Mouse (Mus musculus): ENCODE measurements at regions not wholly inside any gene's neighbourhood (a gene's known extent, or its start where the extent isn't known, plus 50 kb on each side); places are given as distances from the start of the nearest gene placed in this dataset.
A peak's percentile ranks its signal among the peaks of the same experiment; 100 is the strongest.

GRCm38 (mm10) chr4:31860389-31860788 lies 103.5 kb upstream of the Map3k7 start:
- no peak for ATAC-seq (ENCODE audit: low FRiP score, low TSS enrichment)
- Histone ChIP-seq H3K27me3 (ENCODE audit: control insufficient read depth, insufficient read depth, low read length) (no peaks in the 10 kb centered on the region), H3K9ac (replicated peaks; ENCODE audit: low read length) (no peak overlapping the region), H3K27ac (replicated peaks; ENCODE audit: low read depth, low read length) (no peak overlapping the region), H3K9me3 (ENCODE audit: control insufficient read depth, low read length) (no peaks in the 10 kb centered on the region), H3K36me3 (ENCODE audit: control insufficient read depth, insufficient read depth, low read length) (no peaks in the 10 kb centered on the region), H3K4me2 (ENCODE audit: low read length) (no peak overlapping the region), H3K4me1 (ENCODE audit: control insufficient read depth, insufficient read depth, low read length) (no peaks in the 10 kb centered on the region), H3K4me3 (replicated peaks; ENCODE audit: low read depth, low read length) (no peak overlapping the region)
- 91% methylated on average over 2 of the region's 2 CpGs for WGBS
- no peak for DNase-seq

- Histone ChIP-seq H3K27ac (replicated peaks; ENCODE audit: low read depth, low read length) (no peak overlapping the region), H3K36me3 (ENCODE audit: control insufficient read depth, insufficient read depth, low read length) (no peaks in the 10 kb centered on the region), H3K9ac (replicated peaks; ENCODE audit: low read length) (no peak overlapping the region), H3K4me3 (replicated peaks; ENCODE audit: low read depth, low read length) (no peak overlapping the region), H3K9me3 (ENCODE audit: control insufficient read depth, low read length) (no peaks in the 10 kb centered on the region), H3K4me1 (ENCODE audit: control insufficient read depth, insufficient read depth, low read length) (no peaks in the 10 kb centered on the region), H3K27me3 (ENCODE audit: control insufficient read depth, insufficient read depth, low read length) (no peaks in the 10 kb centered on the region), H3K4me2 (ENCODE audit: low read length) (no peak overlapping the region)
- 88% methylated on average over 3 of the region's 3 CpGs for WGBS
- ATAC-seq (ENCODE audit: low FRiP score, low TSS enrichment) (no peak), DNase-seq (no peak)
These were observed 102.7 kb upstream of the Map3k7 start for GRCm38 (mm10) chr4:31861172-31861571.

DNA sequence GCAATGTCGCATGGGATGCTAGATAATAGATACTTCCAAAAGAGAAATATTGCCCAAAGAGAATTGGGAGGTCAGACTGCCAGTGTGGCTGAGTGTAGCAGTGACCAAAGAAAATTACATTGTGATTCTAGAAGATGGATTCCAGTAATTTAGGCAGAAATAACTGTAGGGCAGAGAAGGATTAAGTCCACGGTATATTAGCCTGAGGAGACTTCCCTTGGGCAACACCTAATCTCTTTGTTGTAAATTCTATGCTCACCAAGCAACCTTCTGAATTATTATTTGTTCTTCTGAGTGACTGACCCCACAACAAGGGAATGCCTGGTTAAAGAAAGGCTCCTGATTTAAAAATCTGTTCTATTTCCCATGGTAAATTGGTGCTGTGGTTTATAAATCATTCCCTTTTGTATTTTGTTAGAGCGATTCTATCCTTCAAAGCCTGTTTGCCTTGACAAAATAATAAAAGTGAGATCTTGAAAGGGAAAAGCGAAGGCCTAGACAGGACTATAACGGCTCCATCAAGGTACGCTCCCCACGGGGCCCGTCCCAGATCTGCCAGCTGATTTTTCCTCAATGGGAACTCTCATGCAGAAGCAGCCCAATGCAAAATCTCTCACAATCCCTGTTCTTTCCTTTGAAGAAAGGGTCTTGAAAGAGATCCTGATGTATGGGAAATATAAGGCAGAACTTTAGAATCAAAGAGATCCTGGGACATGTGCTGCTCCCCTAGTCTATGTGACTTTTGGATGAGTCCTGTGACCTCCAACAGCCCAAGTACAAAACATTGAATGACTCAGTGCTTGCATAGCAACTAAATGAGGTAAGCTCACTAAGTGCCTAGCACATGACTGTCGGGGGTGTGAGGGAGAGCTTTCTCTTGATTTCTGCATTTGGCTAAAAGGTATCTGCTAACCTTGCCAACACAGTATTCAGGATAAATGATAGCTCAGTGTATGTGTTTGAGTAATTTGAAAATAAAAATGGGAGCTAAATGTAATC lies 90.6 kb upstream of the Map3k7 start:
- Histone ChIP-seq H3K4me1 (ENCODE audit: control insufficient read depth, insufficient read depth, low read length) (peaks cover 15% of the 10 kb centered on the region; the same call in 1 of the 2 replicates), H3K9ac (replicated peaks; ENCODE audit: low read length) (no peak overlapping the region), H3K27ac (replicated peaks; ENCODE audit: low read depth, low read length) (no peak overlapping the region), H3K27me3 (ENCODE audit: control insufficient read depth, insufficient read depth, low read length) (0 out of 2 replicates have a peak, but pooled peaks cover 4% of the 10 kb centered on the region), H3K36me3 (ENCODE audit: control insufficient read depth, insufficient read depth, low read length) (no peaks in the 10 kb centered on the region), H3K4me3 (replicated peaks; ENCODE audit: low read depth, low read length) (no peak overlapping the region), H3K4me2 (ENCODE audit: low read length) (no peak overlapping the region), H3K9me3 (ENCODE audit: control insufficient read depth, low read length) (no peaks in the 10 kb centered on the region)
- ATAC-seq (ENCODE audit: low FRiP score, low TSS enrichment) (no peak; the same call in 1 of the 2 replicates), DNase-seq (peak; percentile 36)
- 27% methylated on average over 9 of the region's 9 CpGs for WGBS

DNA sequence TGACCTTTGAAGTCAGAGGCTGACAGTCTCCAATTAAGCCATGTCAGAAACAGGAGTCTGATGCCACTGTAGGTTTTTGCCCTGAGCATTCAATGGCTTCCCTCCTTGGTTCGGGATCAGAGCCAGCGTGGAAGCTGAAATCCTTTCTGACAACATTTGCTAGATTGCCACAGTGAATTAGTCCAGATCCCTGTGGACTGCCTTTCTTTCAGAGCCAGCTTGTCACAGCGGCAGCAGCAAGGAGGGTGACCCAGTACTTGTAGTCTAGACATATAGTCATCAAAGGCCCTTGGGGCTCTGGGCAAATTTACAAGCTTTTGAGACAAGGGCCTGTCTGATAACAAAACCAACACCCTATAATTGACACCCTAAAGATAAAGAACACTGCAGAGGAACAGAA lies 86.5 kb upstream of the Map3k7 start:
- H3K9me3 ChIP-seq (ENCODE audit: control insufficient read depth, low read length) = no peaks in the 10 kb centered on the region
- H3K4me3 ChIP-seq (replicated peaks; ENCODE audit: low read depth, low read length) = no peak overlapping the region
- DNase-seq (peak; percentile 53), ATAC-seq (ENCODE audit: low FRiP score, low TSS enrichment) (no peak)
- H3K27me3 ChIP-seq (ENCODE audit: control insufficient read depth, insufficient read depth, low read length) = no peaks in the 10 kb centered on the region; the same call in 1 of the 2 replicates
- H3K36me3 ChIP-seq (ENCODE audit: control insufficient read depth, insufficient read depth, low read length) = no peaks in the 10 kb centered on the region
- no peak overlapping the region for H3K27ac ChIP-seq (replicated peaks; ENCODE audit: low read depth, low read length)
- 21% methylated on average over 3 of the region's 3 CpGs for WGBS
- H3K9ac ChIP-seq (replicated peaks; ENCODE audit: low read length) = no peak overlapping the region
- H3K4me2 ChIP-seq (ENCODE audit: low read length) = no peak overlapping the region
- peaks cover 15% of the 10 kb centered on the region; the same call in 1 of the 2 replicates for H3K4me1 ChIP-seq (ENCODE audit: control insufficient read depth, insufficient read depth, low read length)

GRCm38 (mm10) chr4:31878493-31879191 lies 85.3 kb upstream of the Map3k7 start:
- ATAC-seq (ENCODE audit: low FRiP score, low TSS enrichment) (peak; percentile 46), DNase-seq (peak; percentile 61)
- Histone ChIP-seq H3K36me3 (ENCODE audit: control insufficient read depth, insufficient read depth, low read length) (no peaks in the 10 kb centered on the region), H3K9me3 (ENCODE audit: control insufficient read depth, low read length) (no peaks in the 10 kb centered on the region), H3K27ac (replicated peaks; ENCODE audit: low read depth, low read length) (no peak overlapping the region), H3K4me3 (replicated peaks; ENCODE audit: low read depth, low read length) (no peak overlapping the region), H3K4me1 (ENCODE audit: control insufficient read depth, insufficient read depth, low read length) (peaks cover 5% of the 10 kb centered on the region; the same call in 1 of the 2 replicates), H3K27me3 (ENCODE audit: control insufficient read depth, insufficient read depth, low read length) (no peaks in the 10 kb centered on the region; the same call in 1 of the 2 replicates), H3K9ac (replicated peaks; ENCODE audit: low read length) (no peak overlapping the region), H3K4me2 (ENCODE audit: low read length) (no peak overlapping the region)
- 33% methylated on average over 10 of the region's 10 CpGs for WGBS

DNA sequence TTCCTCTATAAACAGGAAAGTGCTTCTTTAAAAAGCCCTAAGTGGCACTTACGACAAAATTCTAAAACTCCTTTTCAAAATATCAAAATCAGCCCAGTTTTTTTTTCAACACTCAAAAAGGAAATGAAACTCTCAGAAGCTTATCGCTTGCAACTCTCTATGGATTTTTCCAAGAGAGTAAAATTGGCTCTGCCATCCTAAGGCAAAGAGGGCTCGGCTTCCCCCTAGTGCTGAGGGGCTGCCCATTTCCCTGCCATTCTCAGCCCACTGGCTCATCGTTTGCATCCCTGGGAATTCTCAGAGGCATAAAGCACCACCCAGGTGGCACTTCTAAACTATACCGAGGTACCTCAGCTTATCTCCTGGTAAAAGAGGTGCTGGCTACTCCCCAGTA lies 84.7 kb upstream of the Map3k7 start:
- no peaks in the 10 kb centered on the region for H3K9me3 ChIP-seq (ENCODE audit: control insufficient read depth, low read length)
- 44% methylated on average over 5 of the region's 5 CpGs for WGBS
- no peak overlapping the region for H3K4me3 ChIP-seq (replicated peaks; ENCODE audit: low read depth, low read length)
- no peak for ATAC-seq (ENCODE audit: low FRiP score, low TSS enrichment)
- H3K9ac ChIP-seq (replicated peaks; ENCODE audit: low read length) = no peak overlapping the region
- 0 out of 2 replicates have a peak, but pooled peaks cover 3% of the 10 kb centered on the region for H3K4me1 ChIP-seq (ENCODE audit: control insufficient read depth, insufficient read depth, low read length)
- H3K27ac ChIP-seq (replicated peaks; ENCODE audit: low read depth, low read length) = no peak overlapping the region
- peak; percentile 36 for DNase-seq
- no peaks in the 10 kb centered on the region; the same call in 1 of the 2 replicates for H3K27me3 ChIP-seq (ENCODE audit: control insufficient read depth, insufficient read depth, low read length)
- no peaks in the 10 kb centered on the region for H3K36me3 ChIP-seq (ENCODE audit: control insufficient read depth, insufficient read depth, low read length)
- no peak overlapping the region for H3K4me2 ChIP-seq (ENCODE audit: low read length)

DNA sequence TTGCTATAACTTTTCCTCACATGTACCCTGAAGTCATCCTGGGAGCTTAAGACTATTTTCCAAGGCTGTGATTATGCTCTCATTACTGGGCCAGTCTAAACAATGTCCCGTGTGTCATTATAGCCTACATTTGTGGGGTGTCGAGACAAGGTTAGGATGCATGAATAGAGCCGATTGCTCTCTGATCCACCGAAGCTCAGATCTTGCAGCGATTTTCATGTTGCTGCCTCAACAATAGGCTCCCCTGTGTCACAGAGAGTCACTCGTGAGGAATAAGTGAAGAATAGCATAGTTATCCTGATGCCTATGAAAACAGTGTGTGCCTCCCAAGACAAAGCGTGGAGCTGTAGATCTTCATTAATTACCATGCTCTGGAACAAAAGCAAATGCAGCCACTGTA lies 83.7 kb upstream of the Map3k7 start:
- peak; percentile 35 for DNase-seq

DNA sequence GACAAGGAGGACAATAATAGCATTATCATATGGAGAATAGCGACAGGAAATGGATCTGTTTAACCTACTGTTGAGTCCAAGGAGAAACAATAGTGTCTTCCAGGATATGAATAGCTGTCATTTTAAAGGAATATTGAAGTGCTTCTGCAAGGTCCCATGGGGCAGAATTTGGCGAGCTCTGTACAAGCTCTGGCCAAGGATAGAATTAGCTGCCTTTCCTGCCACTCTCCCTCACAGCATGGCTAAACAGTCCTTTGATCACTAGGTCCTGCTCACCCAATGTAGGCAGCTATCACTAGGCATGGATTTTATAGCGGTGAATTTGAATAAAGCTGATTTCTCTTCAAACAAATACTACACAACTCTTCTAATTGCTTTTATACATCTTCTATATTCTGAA lies 74.2 kb upstream of the Map3k7 start:
- 49% methylated on average over 3 of the region's 3 CpGs for WGBS
- no peak overlapping the region for H3K4me2 ChIP-seq (ENCODE audit: low read length)
- H3K36me3 ChIP-seq (ENCODE audit: control insufficient read depth, insufficient read depth, low read length) = no peaks in the 10 kb centered on the region
- no peak overlapping the region for H3K9ac ChIP-seq (replicated peaks; ENCODE audit: low read length)
- ATAC-seq (ENCODE audit: low FRiP score, low TSS enrichment) (no peak), DNase-seq (peak; percentile 48)
- H3K4me1 ChIP-seq (ENCODE audit: control insufficient read depth, insufficient read depth, low read length) = no peaks in the 10 kb centered on the region
- no peaks in the 10 kb centered on the region for H3K27me3 ChIP-seq (ENCODE audit: control insufficient read depth, insufficient read depth, low read length)
- H3K4me3 ChIP-seq (replicated peaks; ENCODE audit: low read depth, low read length) = no peak overlapping the region
- H3K9me3 ChIP-seq (ENCODE audit: control insufficient read depth, low read length) = no peaks in the 10 kb centered on the region
- no peak overlapping the region for H3K27ac ChIP-seq (replicated peaks; ENCODE audit: low read depth, low read length)

More for the DNA sequence above, 83.7 kb upstream of the Map3k7 start:
- 0 out of 2 replicates have a peak, but pooled peaks cover 3% of the 10 kb centered on the region for H3K4me1 ChIP-seq (ENCODE audit: control insufficient read depth, insufficient read depth, low read length)
- H3K4me3 ChIP-seq (replicated peaks; ENCODE audit: low read depth, low read length) = no peak overlapping the region
- no peaks in the 10 kb centered on the region; the same call in 1 of the 2 replicates for H3K27me3 ChIP-seq (ENCODE audit: control insufficient read depth, insufficient read depth, low read length)
- no peaks in the 10 kb centered on the region for H3K9me3 ChIP-seq (ENCODE audit: control insufficient read depth, low read length)
- 33% methylated on average over 7 of the region's 7 CpGs for WGBS
- no peak overlapping the region for H3K9ac ChIP-seq (replicated peaks; ENCODE audit: low read length)
- no peak overlapping the region for H3K4me2 ChIP-seq (ENCODE audit: low read length)
- H3K27ac ChIP-seq (replicated peaks; ENCODE audit: low read depth, low read length) = no peak overlapping the region
- no peaks in the 10 kb centered on the region for H3K36me3 ChIP-seq (ENCODE audit: control insufficient read depth, insufficient read depth, low read length)
- no peak for ATAC-seq (ENCODE audit: low FRiP score, low TSS enrichment)

Measured in midbrain, embryonic 14.5 days (tissue).